Mouse (Mus musculus) C3H10T1/2 (cell line): ENCODE measurements around the gene Smyd5. TPM values are rescaled to one million over a fixed set of nuclear protein-coding genes. Genes with fewer than 3 reads are reported as not detected.

Experiments
- polyA plus RNA-seq, 2 experiments: library from polyadenylated mRNA; unstranded; fragments of >200 nt; fragmentation: generic; extraction: Trizol; gene quantifications; one replicate each; pipeline ENCODE4 v1.2.1; 2012; ENCODE audit warnings: missing spikeins in 2 of 2

Gene Smyd5
- polyA plus RNA-seq = 10 to 100 TPM; 28.8 to 51.0 TPM

GRCm38 (mm10) chr6:85431842-85432431 is at the start of gene Smyd5:
Gene Smyd5 (plus strand): TSS chr6:85431989.

DNA sequence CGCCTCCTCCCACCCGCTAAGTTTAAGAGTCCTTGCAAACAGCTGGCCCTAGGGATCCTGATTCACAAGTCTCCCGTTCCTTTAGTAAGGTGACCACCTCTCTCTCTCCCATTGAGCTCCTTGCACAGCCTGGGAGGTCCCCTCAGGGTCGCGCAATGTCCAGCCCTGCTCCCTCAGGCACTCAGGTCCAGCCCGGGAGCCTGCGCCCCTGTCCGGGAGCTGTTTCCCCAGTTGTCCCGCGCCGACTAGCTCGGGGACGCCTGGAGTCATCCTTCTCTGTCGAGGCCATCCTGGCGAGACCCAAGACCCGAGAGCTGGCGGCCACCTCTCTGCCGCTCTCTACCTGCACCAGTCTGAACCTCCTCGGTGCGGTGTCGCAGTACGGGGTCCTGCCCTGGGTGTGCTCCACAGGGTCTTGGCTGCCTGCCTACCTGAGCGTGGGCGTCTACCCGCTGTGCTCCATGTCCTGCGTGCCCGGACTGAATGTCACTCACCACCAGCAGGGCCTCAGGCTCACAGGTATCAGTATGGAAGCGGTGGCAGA is 7.9 kb upstream of the Smyd5 start, which contains the start of gene Noto:
Gene Noto (plus strand): TSS at position 51 of the 544 bp plus-strand sequence.

DNA sequence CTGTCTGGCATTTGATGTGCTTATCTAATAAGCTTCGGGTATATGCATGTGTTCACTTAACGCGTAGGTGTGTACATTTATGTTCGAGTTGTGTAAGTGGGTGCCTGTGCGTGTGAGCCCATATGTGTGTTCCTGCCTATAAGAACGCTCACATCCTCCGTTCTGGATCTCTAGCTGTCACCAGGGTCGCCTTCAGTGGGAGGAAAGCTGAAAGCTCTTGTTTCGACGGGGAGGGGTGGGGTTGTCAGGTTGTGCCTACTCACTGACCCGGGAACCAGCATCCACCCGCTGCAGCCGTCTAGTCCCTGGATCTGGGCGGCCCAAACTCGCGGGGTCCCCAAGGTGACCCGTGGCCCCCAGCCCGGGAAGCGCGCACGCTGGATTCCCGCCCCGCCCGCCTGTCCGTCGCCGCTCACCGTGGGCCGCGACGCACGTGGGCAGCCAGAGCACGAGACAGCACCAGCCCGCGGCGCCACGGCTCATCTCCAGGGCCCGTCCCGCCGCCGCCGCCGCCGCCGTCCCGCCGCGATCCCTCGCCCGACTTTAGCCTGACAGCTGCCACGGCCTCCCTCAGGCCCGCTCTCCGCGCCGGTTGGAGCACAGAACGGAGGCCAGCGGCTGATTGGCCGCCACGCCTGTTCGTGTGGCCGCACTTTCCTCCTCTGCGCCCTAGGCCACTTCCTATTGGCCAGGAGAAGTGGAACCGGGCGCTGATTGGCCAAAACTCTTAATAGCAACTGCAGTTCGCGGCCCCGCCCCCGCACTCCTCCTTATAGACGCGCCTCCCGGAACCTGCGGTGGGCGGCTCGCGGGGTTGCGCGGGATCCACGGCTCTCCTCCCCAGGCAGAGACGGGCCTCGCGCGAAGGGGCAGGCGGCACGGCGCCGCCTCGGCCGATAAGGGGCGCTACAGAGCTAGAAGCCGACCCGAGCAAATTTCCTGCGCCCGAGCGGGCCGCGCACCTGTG is 19.2 kb downstream of the Smyd5 start, which contains the start of gene Cct7:
Gene Cct7 (plus strand): TSS at position 818 of the 967 bp plus-strand sequence.

DNA sequence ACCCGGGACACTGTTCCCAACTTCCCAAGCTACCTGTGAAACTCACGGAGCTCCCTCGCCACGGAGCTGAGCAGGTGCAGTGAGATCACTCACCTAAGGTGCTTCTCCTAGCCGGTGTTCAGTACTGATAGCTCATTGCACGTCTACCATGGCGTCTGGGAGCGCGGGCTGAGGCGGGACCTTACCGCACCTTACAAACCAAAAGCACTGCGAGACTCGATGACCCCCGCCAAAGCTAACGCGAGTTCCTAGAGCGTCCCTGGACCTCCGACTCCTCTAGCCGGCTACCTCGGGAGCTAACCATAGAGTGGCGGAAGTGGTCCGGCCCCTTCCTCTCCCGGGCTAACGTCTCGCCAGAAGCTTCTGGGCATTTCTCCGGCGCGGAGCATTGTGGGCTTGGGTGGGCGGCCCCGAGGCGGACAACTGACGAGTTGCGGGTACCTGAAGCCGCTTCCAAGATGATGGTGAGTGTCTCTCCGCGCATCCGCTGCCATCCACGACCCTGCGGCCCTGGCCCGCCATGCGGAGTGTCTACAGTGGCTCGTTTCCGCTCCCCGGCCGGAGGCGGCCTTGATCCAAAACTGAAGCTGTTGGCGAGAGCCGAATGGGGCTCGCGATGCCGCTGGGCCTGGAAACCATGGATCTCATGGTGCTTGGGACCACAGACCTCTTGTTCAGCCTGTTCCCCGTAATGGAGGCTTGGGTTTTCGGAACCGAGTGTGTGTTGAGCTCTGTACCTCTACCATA is 20.0 kb downstream of the Smyd5 start, which contains the start of gene Pradc1:
Gene Pradc1 (minus strand): TSS at position 307 of the 747 bp plus-strand sequence.

Other genes with a start within 250 kb of the Smyd5 start
- not detected for gene Emx1, start 244.6 kb upstream of the Smyd5 start, polyA plus RNA-seq
- gene Sfxn5, start 98.6 kb upstream of the Smyd5 start, polyA plus RNA-seq = 1 to 10 TPM; 1.7 to 4.7 TPM
- gene Rab11fip5, start 57.4 kb upstream of the Smyd5 start, polyA plus RNA-seq = 10 to 100 TPM; 11.9 to 22.5 TPM
- gene Noto, start 8.1 kb upstream of the Smyd5 start, polyA plus RNA-seq = not detected
- 100 to 1,000 TPM; 216 to 364 TPM for gene Cct7, start 19.5 kb downstream of the Smyd5 start, polyA plus RNA-seq
- 10 to 100 TPM; 35.4 to 45.0 TPM for gene Pradc1, start 20.0 kb downstream of the Smyd5 start, polyA plus RNA-seq
- gene Fbxo41, start 71.0 kb downstream of the Smyd5 start, polyA plus RNA-seq = under 1 TPM; under 0.01 to 0.02 TPM
- gene Egr4, start 81.6 kb downstream of the Smyd5 start, polyA plus RNA-seq = under 1 TPM in 1 of 2 experiments, not detected in 1; 0.05 TPM
- 1 to 10 TPM in 1 of 2 experiments, under 1 TPM in 1; 0.07 to 1.2 TPM for gene Alms1, start 155.5 kb downstream of the Smyd5 start, polyA plus RNA-seq